Mouse (Mus musculus): ENCODE results near the gene Prune2.
A peak's percentile ranks its signal among the peaks of the same experiment; 100 is the strongest.

The Prune2 gene

GRCm38 (mm10) chr19:17006220-17006907 is 50.4 kb downstream of the Prune2 start:
- no peak for DNase-seq (ENCODE audit: low spot score)

- DNase-seq (ENCODE audit: low spot score): peak; percentile 38
These were observed 55.5 kb downstream of the Prune2 start for GRCm38 (mm10) chr19:17011261-17011995.

DNA sequence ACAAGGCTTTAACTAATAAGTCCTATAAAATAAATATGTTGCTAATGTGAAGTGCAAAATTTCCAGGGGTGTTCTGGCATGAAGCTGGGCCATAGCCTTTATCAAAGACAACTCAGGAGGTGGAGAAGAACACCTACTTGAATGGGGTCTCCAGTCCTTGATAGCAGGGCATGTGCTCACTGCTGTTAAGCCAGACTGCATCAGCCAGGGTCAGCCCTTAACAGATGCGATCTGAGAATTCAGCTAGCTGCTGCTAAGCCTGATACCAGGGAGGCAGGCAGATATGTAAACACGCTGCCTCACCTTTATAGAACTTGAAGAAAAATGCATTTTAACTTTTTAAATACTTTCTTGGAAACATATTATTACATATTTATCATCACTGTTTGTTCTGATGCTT is 57.2 kb downstream of the Prune2 start:
- no peak for DNase-seq (ENCODE audit: low spot score)

DNA sequence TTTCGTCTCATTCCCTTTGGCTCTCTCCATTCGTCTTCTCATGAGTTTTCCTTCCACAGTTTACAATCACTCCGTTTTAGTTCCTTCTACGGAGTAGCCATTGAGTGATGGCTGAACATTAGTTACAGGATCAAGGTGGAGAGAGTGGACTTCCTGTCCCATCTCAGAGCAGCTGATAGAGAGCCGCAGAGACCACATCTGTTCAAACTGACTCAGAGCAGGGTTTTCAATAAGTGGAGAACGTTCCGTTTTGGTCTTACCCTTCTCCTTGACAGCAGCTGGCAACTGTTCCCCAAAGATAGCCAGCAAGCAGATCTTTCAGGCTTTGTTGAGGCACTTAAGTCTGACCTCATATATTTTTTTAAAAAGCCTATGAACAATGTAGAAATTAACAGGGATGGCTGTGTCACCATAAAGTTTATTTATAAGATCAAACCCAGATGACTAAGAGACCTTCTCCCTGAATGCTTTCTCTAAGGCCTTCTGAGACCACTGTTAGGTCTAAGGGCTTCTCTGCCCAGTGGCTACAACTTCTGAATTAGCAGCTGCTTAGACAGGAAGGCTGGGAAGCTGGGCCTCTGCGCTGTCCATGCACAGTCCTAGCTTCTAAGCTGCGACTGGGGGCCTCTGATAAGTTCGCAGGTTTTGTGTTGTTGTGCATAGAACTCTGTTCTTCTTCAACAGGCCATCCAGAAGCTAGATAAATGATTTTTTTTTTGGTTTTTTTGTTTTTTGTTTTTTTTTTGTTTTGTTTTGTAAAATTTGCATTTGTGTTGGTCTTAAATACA is 58.6 kb downstream of the Prune2 start:
- no peak for DNase-seq (ENCODE audit: low spot score)

DNA sequence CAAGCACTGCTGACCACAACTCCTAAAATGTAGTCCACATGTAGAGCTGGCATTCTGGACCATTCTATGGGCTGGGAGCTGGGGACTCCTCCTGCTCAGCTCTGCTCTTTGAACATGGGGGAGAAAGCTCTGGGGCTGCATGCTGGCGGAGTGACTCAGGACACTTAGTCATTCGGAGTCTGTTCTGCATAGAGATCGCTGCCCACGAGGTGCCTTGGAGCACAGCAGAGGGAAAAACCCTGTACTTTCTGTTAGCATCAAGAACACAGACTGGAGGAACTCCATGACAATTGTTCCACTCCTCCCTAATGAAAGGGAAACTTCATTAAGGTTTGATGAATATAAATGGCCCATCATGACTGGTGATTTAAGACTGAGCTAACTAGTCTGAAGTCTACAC is 68.8 kb downstream of the Prune2 start:
- no peak for DNase-seq (ENCODE audit: low spot score)

DNA sequence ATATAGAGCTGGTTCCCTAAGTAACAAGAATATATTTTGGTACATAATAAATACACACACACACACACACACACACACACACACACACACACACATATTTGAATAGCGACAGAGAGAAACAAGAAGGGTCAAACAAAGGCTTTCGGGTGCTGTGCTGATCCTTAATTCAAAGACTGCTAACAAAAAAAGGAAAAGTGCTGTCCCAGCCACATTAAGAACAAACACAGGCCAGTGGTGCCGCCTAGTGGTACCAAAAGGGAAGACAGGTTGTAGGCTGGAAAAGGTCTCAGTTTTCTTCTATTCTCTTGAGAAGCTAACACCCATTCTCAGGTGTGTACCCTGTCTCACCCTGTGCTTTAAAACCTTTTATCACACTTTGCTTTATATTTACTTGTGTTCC is 74.4 kb downstream of the Prune2 start:
- peak; percentile 59 for DNase-seq (ENCODE audit: low spot score)

GRCm38 (mm10) chr19:17032314-17032713 is 76.4 kb downstream of the Prune2 start:
- no peak for DNase-seq (ENCODE audit: low spot score)

DNA sequence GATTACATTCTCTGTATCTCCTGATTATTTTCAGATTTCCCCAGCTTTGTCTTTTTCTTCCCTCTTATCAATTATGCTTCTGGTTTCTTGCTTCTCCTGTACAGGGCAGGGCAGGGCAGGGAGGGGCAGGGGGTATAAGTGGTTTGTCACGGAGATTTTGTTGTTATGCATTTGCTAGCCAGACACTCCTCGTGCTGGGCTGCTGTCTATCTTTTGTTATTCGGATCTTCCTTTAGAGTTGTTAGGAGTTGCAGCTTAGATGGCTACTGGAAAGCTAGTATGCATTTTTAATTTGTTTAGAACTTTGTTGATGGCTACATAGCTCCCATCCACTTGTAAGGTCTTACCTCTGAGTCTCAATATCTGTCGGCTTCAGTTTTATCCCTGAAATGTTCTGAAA is 91.0 kb downstream of the Prune2 start:
- no peak for DNase-seq (ENCODE audit: low spot score)

- DNase-seq (ENCODE audit: low spot score): no peak
These were observed 100.0 kb downstream of the Prune2 start for GRCm38 (mm10) chr19:17055892-17056291.

DNA sequence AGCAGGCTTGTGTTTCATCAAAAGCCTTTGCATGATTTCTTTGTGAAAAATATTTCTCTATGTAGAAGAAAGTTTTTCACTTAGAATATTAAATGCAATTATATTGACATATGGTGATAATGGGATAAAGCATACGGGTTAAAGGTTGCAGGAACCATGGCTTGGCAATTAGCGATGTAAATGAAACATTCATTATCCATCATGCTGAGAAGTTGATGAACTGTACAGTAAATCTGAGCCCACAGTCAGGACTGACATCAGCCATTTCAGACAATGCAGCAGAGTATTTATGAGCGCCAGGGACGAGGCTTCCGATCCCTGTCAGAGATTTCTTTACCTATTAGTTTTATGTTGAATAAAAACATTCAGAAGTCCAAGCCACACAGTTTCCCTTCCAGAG is 104.2 kb downstream of the Prune2 start:
- no peak for DNase-seq (ENCODE audit: low spot score)

DNA sequence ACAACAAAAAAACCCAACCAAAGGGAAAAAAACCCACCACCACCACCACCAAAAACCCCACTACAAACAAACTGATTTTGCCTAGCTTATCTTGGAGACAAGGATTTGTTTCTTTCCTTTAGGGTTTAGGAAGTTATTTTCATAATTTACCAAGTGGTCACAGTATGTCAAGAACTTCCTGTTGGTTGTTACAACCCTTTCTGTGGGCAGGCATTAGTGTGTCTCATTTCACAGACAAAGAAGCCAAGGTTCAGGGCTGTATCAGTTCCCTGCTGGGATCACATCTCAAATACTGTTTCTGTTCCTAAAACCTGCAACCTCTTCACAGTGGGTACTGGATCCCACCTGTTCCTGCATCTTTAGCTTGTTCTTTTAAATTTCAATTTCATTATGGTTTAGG is 108.5 kb downstream of the Prune2 start:
- DNase-seq (ENCODE audit: low spot score): no peak

- no peak for DNase-seq (ENCODE audit: low spot score)
These were observed 113.1 kb downstream of the Prune2 start for GRCm38 (mm10) chr19:17069067-17069466.

DNA sequence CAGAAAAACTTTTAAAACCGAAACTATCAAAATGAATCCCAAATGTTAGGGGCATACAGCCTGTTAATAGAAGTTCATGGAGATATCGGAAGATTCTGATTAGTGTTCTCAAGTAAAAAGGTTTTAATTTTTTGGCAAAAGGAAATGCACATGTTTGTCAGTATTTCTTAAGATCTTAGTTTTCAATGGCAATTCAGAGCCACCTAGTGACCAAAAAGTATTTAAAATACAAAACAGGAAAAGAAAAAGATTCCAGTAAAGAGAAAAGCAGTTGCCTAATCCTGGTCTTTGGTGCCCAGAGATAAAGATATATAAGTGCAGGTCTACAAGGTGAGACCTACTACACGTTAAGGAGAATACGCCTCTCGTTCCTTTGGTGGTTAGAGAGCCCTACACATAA is 115.3 kb downstream of the Prune2 start:
- no peak for DNase-seq (ENCODE audit: low spot score)

- DNase-seq (ENCODE audit: low spot score): no peak
These were observed 116.3 kb downstream of the Prune2 start for GRCm38 (mm10) chr19:17072245-17072644.

DNA sequence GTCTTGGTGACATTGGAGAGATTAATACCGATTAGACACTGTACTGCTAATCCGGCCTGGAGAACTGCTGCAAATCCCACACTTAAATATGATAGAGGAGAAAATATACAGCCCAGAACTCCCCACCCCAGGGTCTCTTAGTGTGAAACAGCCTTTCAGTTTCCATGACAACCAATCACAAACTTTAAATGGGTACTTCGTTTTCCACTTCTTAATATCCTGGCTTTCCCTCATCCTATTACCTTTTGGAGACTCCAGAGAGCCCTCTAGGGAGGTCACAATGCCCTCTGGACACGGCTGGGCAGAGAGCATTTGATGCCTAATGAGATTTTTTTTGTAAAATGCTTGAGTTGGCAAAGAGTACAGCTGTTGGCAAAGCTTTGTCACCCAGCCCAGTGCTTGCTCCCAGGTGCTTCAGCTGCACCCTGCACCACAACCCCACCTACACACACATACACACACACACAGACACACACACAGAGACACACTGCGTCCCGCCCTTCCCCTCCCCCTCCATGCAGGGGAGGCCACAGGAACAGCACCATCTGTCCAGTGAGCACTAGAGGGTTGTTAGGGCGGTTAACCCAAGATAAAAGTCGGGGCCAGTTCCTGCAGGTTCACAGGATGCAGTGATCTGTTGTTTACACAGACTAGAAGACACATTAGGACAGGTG is 122.9 kb downstream of the Prune2 start:
- no peak for DNase-seq (ENCODE audit: low spot score)

- no peak for DNase-seq (ENCODE audit: low spot score)
These were observed 125.5 kb downstream of the Prune2 start for GRCm38 (mm10) chr19:17081382-17081781.

GRCm38 (mm10) chr19:17094067-17094466 is 138.1 kb downstream of the Prune2 start:
- no peak for DNase-seq (ENCODE audit: low spot score)

- DNase-seq (ENCODE audit: low spot score): no peak
These were observed 140.4 kb downstream of the Prune2 start for GRCm38 (mm10) chr19:17096338-17096737.

GRCm38 (mm10) chr19:17097210-17097609 is 141.3 kb downstream of the Prune2 start:
- DNase-seq (ENCODE audit: low spot score): no peak

DNA sequence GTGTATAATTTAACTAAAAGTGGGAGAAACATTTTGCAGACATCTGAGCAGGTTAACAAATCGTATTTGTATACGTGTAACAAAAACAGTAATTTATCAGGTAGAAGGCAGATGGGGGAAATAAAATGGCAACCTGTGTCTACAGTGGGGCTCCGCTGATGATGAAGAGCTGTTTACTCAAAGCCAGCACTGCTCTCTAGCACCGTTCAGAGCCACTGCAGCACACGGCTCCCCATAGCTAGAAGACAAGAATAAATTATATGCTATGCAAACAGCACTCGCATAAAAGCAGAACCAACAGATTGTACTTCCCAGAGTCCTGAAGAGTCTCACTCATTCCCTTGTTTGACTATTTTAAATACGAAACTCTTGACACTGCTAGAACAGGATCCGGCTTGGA is 152.9 kb downstream of the Prune2 start:
- no peak for DNase-seq (ENCODE audit: low spot score)

GRCm38 (mm10) chr19:17124034-17124735 is 168.3 kb downstream of the Prune2 start:
- peak; percentile 67 for DNase-seq (ENCODE audit: low spot score)

DNA sequence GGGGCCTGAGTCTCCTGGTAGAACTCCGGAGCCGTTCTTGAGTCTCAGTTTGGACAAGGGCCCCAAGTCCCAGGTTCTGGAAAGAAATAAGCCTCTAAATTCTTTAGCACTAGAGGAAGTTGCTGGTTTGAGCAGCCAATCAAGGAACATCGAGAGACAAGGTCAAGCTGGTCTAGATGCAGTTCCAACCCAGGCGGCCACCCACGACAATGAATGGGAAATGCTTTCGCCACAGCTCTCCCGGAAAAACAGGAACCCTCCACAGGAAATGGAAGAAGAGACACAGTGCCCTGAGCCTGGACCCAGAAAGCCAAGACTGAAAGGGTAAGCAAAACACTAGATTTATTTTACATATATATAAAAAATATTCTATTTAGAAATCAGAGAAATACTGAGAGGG is 169.5 kb downstream of the Prune2 start:
- no peak for DNase-seq (ENCODE audit: low spot score)

Data from layer of hippocampus, adult 11-12 months (tissue).